Mouse (Mus musculus) kidney, embryonic 16.5 days (tissue): ENCODE results near the gene Skp1a. TPM values are rescaled to one million over a fixed set of nuclear protein-coding genes. Genes with fewer than 3 reads are reported as not detected.

Experiments used
- ATAC-seq: fragments of 200-750 bp; cut with Nextera tagmentation; 2 replicates; pipeline ENCODE4 v1.8.0; 2017; ENCODE audit warnings: moderate TSS enrichment; ENCODE audit not compliant: low FRiP score, low TSS enrichment
- H3K27ac ChIP-seq: fragments of 300-500 bp; sonication (generic); 2 replicates; pipeline ENCODE4 v1.5.1; 2014; ENCODE audit warnings: low read length
- H3K27me3 ChIP-seq: fragments of 300-500 bp; sonication (generic); 2 replicates; pipeline ENCODE4 v1.6.1; 2014; ENCODE audit warnings: low read length, control low read depth, mixed read lengths; ENCODE audit not compliant: insufficient read depth
- H3K36me3 ChIP-seq: fragments of 300-500 bp; sonication (generic); 2 replicates; pipeline ENCODE4 v1.6.1; 2014; ENCODE audit warnings: low read length, control low read depth, mixed read lengths; ENCODE audit not compliant: insufficient read depth
- H3K4me1 ChIP-seq: fragments of 300-500 bp; sonication (generic); 2 replicates; pipeline ENCODE4 v1.6.1; 2014; ENCODE audit warnings: low read length, control low read depth, mixed read lengths; ENCODE audit not compliant: insufficient read depth
- H3K4me2 ChIP-seq: fragments of 300-500 bp; sonication (generic); replicated peaks from 2 replicates; pipeline ENCODE4 v1.6.1; 2014; ENCODE audit warnings: low read depth, low read length
- H3K4me3 ChIP-seq: fragments of 300-500 bp; sonication (generic); 2 replicates; pipeline ENCODE4 v1.5.1; 2014; ENCODE audit warnings: mild to moderate bottlenecking, low read length
- H3K9ac ChIP-seq: fragments of 300-500 bp; sonication (generic); replicated peaks from 2 replicates; pipeline ENCODE4 v1.6.1; 2014; ENCODE audit warnings: low read length
- H3K9me3 ChIP-seq: fragments of 300-500 bp; sonication (generic); 2 replicates; pipeline ENCODE4 v1.6.1; 2016; ENCODE audit warnings: low read length, control low read depth
- WGBS: fragments of 180-500 bp; shearing (Covaris S2); extraction: QIAGEN DNeasy Blood & Tissue Kit; methylation state at CpG from one replicate; pipeline ENCODE4 v1.1.7; 2014; 5-methylcytosine and 5-hydroxymethylcytosine counted together
- polyA plus RNA-seq: library from polyadenylated mRNA; unstranded; fragments of >200 nt; fragmentation: Nextera tagmentation; extraction: Ambion mirVana; gene quantifications from 2 replicates; pipeline ENCODE4 v1.2.1, GENCODE M21; 2015

Skp1a gene
- polyA plus RNA-seq, 1 experiment from 2014 or later, result 742 TPM

GRCm38 (mm10) chr11:52227466-52228226 is 4.1 kb upstream of the Skp1a start:
- Histone ChIP-seq H3K27me3 (no peaks in the 10 kb centered on the region; the same call in 1 of the 2 replicates), H3K27ac (no peak overlapping the region), H3K4me2 (no peak overlapping the region), H3K4me1 (peaks cover 19% of the 10 kb centered on the region), H3K9me3 (no peaks in the 10 kb centered on the region), H3K36me3 (no peaks in the 10 kb centered on the region), H3K4me3 (no peak overlapping the region), H3K9ac (no peak overlapping the region)
- ATAC-seq, result no peak
- WGBS, result 78% methylated on average over 13 of the region's 13 CpGs

- WGBS, result 77% methylated on average over 7 of the region's 7 CpGs
- no peak overlapping the region for H3K4me2 ChIP-seq
- ATAC-seq, result no peak
- no peak overlapping the region for H3K27ac ChIP-seq
- no peaks in the 10 kb centered on the region for H3K36me3 ChIP-seq
- H3K27me3 ChIP-seq, result no peaks in the 10 kb centered on the region; the same call in 1 of the 2 replicates
- H3K4me3 ChIP-seq, result no peak overlapping the region
- H3K9me3 ChIP-seq, result no peaks in the 10 kb centered on the region
- peaks cover 23% of the 10 kb centered on the region for H3K4me1 ChIP-seq
- no peak overlapping the region for H3K9ac ChIP-seq
These were observed 2.9 kb upstream of the Skp1a start for GRCm38 (mm10) chr11:52228722-52229448.

- no peaks in the 10 kb centered on the region for H3K36me3 ChIP-seq
- peak overlapping the region; percentile 99 for H3K27ac ChIP-seq
- no peak for ATAC-seq
- H3K9me3 ChIP-seq, result no peaks in the 10 kb centered on the region
- WGBS, result 44% methylated on average over 5 of the region's 5 CpGs
- no peaks in the 10 kb centered on the region for H3K27me3 ChIP-seq
- peak overlapping the region; percentile 93 for H3K4me3 ChIP-seq
- H3K4me1 ChIP-seq, result peaks cover 19% of the 10 kb centered on the region
- peak overlapping the region; percentile 90 for H3K4me2 ChIP-seq
- H3K9ac ChIP-seq, result peak overlapping the region; percentile 98
These were observed 1.1 kb upstream of the Skp1a start for GRCm38 (mm10) chr11:52230694-52231093.

DNA sequence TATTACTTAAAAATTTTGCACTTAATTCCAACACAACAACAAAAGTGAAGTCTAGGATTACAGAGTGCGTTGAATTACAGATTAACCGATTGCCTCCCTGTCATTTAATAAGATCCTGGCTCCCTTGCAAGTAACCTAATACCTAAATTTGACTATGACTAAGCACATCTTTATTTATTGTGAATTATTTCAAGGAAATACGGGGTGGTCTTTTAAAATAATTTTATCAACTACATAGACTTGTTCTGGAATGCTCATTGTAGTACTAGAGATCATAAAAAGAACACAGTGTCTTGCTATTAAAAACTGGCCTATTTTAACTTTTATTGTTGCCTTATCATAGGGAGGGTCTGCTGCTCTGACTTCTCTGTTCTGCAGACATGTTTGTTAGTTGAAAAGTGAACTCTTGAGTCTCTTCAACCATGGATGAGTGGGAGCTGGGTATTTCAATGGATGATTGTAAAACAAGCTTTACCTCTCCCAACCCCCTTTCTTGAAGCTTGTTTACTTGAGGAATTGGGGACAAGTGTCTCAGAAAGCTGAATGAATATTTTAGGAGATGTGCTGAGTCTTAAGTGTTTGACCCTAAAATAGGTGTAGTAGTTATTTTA is 1.4 kb downstream of the Skp1a start:
- ATAC-seq, result no peak
- Histone ChIP-seq H3K4me2 (peak overlapping the region; percentile 90), H3K9ac (no peak overlapping the region), H3K36me3 (peaks cover 15% of the 10 kb centered on the region), H3K9me3 (no peaks in the 10 kb centered on the region), H3K27ac (no peak overlapping the region), H3K27me3 (no peaks in the 10 kb centered on the region), H3K4me1 (peaks cover 19% of the 10 kb centered on the region), H3K4me3 (peak overlapping the region; percentile 93)
- WGBS, result 15% methylated on average over 3 of the region's 3 CpGs

DNA sequence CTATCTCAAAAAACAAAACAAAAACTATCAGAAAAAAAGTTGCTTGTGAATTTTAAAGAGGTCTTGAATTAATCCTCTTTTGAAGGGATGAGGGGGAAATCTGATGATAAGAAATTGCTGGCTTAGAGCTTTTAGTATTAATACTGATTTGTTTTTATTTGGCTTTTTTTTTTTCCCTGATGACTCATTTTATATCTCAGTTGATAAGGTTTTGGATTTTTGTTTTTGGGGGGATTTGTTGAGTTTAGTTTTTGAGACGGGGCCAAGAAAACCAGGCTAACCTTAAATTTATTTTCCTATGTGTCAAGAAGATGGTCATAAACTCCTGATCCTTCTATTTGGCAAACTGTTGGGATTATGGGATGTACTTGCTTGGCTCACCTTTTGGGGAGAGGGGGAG is 2.1 kb downstream of the Skp1a start:
- WGBS, result 86% methylated on average over 1 of the region's 1 CpGs
- no peaks in the 10 kb centered on the region for H3K27me3 ChIP-seq
- H3K36me3 ChIP-seq, result peaks cover 19% of the 10 kb centered on the region
- peak overlapping the region; percentile 93; the same call in 1 of the 2 replicates for H3K4me3 ChIP-seq
- peaks cover 19% of the 10 kb centered on the region for H3K4me1 ChIP-seq
- H3K4me2 ChIP-seq, result peak overlapping the region; percentile 90
- H3K9ac ChIP-seq, result peak overlapping the region; percentile 51; the same call in 1 of the 2 replicates
- no peak for ATAC-seq
- no peak overlapping the region for H3K27ac ChIP-seq
- H3K9me3 ChIP-seq, result no peaks in the 10 kb centered on the region

- Histone ChIP-seq H3K27me3 (no peaks in the 10 kb centered on the region), H3K27ac (no peak overlapping the region), H3K4me2 (no peak overlapping the region; the same call in 1 of the 2 replicates), H3K9me3 (no peaks in the 10 kb centered on the region), H3K4me3 (no peak overlapping the region), H3K4me1 (peaks cover 19% of the 10 kb centered on the region), H3K36me3 (peaks cover 22% of the 10 kb centered on the region), H3K9ac (no peak overlapping the region)
- no peak for ATAC-seq
These were observed 2.7 kb downstream of the Skp1a start for GRCm38 (mm10) chr11:52234509-52234908.

- H3K4me3 ChIP-seq, result no peak overlapping the region
- H3K9me3 ChIP-seq, result no peaks in the 10 kb centered on the region
- no peaks in the 10 kb centered on the region for H3K27me3 ChIP-seq
- H3K27ac ChIP-seq, result no peak overlapping the region
- H3K36me3 ChIP-seq, result peaks cover 34% of the 10 kb centered on the region
- H3K4me1 ChIP-seq, result no peaks in the 10 kb centered on the region
- no peak overlapping the region for H3K4me2 ChIP-seq
- whole genome bisulfite sequencing, result 88% methylated on average over 4 of the region's 4 CpGs
- H3K9ac ChIP-seq, result no peak overlapping the region
- no peak for ATAC-seq
These were observed 9.2 kb downstream of the Skp1a start for GRCm38 (mm10) chr11:52240898-52241542.

DNA sequence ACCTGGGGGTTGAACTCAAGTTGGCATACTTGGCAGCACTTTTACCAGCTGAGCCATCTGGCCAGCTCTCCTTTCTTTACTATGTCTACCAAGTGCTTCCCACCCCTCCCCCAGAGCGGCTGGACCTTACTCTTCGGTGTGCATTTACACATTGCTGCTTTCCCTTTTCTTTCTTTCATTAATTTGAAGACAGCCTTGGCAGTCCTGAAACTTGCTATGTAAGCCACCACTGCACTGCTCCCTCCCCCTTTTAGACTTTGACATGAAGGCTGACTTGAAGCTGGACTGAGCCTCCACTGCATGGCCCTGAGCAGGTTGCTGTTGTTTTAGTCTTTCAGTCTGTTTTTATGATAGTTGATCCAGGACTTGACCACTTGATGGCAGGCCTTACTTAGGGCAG is 17.7 kb downstream of the Skp1a start:
- H3K36me3 ChIP-seq, result peaks cover 22% of the 10 kb centered on the region
- no peaks in the 10 kb centered on the region for H3K27me3 ChIP-seq
- H3K4me2 ChIP-seq, result no peak overlapping the region
- H3K4me3 ChIP-seq, result no peak overlapping the region
- H3K9me3 ChIP-seq, result no peaks in the 10 kb centered on the region
- no peak overlapping the region for H3K9ac ChIP-seq
- WGBS, result 97% methylated on average over 2 of the region's 2 CpGs
- H3K4me1 ChIP-seq, result no peaks in the 10 kb centered on the region
- no peak overlapping the region for H3K27ac ChIP-seq
- ATAC-seq, result no peak

DNA sequence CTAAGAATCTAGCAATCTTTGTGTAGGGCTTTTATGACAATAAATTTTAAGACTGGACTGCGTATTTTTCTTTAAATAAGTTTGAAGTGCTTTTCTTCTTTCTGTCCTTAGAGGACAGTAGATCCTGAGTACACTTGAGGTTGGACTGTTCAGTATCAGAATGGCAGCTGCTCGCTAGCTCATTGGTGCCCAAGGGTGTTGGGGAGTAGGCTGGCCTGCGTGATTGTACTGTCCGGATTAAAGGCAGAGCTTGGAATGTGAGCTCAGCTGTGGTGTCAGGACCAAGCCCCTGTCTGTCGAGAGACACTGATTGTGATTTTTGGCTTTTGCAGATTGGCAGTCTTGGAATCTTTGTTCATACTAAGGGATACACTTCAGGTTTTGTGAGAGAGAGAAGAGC is 20.0 kb downstream of the Skp1a start:
- Histone ChIP-seq H3K4me1 (no peaks in the 10 kb centered on the region), H3K4me2 (no peak overlapping the region), H3K27ac (no peak overlapping the region), H3K9ac (no peak overlapping the region), H3K4me3 (no peak overlapping the region), H3K36me3 (peaks cover 12% of the 10 kb centered on the region; the same call in 1 of the 2 replicates), H3K9me3 (no peaks in the 10 kb centered on the region), H3K27me3 (no peaks in the 10 kb centered on the region)
- WGBS, result 77% methylated on average over 5 of the region's 5 CpGs
- ATAC-seq, result no peak
